Mouse (Mus musculus): ENCODE measurements around the gene Por.
A peak's percentile ranks its signal among the peaks of the same experiment; 100 is the strongest.

Gene Por

GRCm38 (mm10) chr5:135657128-135657527 is 12.7 kb upstream of the Por start:
- no peak for DNase-seq (ENCODE audit: low spot score)

DNA sequence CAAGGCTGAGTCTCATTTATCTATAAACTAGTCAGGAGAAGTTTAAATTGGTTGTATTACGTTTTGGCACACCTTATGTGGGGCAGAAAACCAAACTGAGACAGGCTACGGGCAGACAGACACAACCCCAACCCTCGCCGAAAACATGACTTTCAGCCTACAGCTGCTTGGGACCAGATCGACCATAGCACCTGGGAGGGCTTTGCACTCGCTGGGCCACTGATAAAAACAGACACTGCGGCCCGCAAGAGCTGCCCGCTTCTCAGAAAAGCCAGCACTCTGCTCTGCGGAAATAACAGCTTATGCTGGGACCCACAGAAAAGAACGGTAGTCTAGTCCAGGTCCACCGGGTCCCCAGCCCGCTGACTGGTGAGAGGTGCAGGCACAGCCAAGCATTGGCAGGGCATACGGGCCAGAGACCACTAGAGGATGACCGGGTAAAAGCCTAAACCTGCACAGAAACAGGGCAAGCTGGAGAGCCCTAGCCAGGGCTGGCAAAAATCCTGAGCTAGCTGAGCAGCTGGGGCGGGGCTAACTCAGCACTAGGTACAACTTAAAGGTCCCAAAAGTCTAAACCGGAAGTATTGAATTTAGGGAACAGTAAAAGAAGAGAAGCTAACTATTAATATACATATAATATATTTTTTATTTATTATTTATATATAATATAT is 12.0 kb upstream of the Por start:
- no peak for DNase-seq (ENCODE audit: low spot score)

DNA sequence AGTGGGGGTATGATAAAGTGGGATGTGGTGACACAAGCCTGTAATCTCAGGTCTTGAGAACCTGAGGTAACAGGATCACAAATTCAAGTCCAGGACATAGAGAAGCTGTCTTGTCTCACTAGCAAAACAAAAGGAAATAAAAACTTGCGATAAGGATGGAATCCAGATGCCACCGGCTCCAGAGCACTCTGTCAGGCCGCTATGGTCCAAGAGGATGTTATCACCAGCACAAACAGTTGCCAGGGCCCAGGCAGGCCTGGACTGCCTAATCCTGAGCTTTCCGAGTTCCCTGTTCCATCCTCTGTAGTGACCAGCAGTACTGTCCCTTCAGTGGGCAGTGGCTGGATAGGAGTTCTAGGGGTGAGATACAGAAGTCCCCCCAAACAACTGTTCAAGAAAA is 9.9 kb upstream of the Por start:
- DNase-seq (ENCODE audit: low spot score): peak; percentile 86

GRCm38 (mm10) chr5:135660535-135660934 is 9.3 kb upstream of the Por start:
- no peak for DNase-seq (ENCODE audit: low spot score)

- no peak for DNase-seq (ENCODE audit: low spot score)
Observed at GRCm38 (mm10) chr5:135666890-135667289, 2.9 kb upstream of the Por start.

DNA sequence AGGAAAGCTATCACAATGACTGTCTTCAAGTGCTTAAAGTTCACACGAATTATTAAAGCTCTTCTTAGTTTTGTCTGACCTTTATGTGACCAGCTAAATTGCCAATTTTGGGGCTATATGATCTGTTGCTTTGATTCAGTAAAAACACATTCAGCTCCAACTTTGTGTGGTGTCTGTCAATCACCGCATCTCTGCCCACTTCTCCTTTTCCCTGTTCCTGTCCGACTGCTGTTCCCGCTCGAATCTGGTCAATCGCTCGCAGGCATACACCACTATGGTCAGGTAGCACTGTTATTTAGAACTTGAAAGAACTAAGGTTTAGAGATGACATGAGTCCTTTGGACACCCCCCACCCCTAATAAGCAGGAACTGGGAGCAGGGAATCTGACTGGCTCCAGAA is 1.8 kb upstream of the Por start:
- DNase-seq (ENCODE audit: low spot score): no peak

DNA sequence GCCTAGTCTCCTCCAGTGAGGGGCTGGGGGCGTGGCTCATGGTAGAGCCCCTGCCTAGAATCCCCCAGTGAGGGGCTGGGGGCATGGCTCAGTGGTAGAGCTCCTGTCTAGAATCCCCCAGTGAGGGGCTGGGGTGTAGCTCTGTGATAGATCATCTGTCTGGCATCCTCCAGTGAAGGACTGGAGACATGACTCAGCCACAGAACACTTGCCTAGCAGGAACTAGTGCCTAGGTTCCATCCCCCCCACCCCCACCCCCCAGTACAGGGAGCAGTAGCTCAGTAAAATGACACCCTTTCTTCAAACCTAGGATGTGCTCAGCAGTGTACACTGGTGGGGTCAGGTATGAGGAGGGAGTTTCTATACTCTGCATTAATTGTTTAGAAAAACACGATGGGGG is 1.0 kb downstream of the Por start:
- DNase-seq (ENCODE audit: low spot score): no peak

- DNase-seq (ENCODE audit: low spot score): no peak
Observed at GRCm38 (mm10) chr5:135672509-135672908, 2.7 kb downstream of the Por start.

DNA sequence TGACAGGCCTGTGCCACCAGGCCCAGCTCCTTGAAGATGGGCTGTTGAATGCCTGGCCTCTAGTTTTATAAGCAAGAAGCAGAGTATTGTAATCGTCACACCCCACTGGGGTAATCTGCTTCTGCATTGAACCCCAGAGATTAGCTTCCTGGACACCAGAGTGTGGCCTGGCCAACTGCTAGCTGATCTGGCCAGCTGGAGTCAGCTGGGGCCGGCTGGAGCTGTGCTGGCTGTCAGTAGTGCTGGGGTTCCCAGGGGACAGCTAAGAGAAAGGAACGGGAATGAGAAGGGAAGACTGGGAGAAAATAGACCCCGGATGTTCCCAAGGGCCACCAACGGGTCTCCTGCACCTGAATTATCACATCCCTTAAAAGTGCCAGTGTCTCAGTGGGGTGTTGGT is 3.1 kb downstream of the Por start:
- peak; percentile 59 for DNase-seq (ENCODE audit: low spot score)

- DNase-seq (ENCODE audit: low spot score): no peak
Observed at GRCm38 (mm10) chr5:135674349-135674775, 4.5 kb downstream of the Por start.

DNA sequence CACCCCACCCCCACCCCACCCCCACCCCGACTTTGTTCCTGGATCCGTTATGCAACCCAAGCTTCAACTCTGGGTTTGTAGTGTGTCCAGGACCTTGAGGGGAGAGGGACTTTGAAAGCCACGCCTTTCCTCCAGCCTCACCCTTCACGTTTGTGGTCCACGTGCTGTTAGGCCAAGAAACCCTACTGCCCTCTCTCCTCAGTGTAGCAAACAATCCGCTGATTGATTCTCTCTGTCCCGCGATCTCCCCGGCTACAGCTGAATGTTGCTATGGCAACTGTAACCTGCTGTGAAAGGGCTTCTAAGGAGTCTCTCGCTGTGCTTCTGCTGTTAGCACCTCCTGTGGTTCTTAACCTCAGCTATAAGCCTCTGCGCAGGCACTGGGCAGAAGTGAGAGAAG is 5.0 kb downstream of the Por start:
- DNase-seq (ENCODE audit: low spot score): peak; percentile 60

DNA sequence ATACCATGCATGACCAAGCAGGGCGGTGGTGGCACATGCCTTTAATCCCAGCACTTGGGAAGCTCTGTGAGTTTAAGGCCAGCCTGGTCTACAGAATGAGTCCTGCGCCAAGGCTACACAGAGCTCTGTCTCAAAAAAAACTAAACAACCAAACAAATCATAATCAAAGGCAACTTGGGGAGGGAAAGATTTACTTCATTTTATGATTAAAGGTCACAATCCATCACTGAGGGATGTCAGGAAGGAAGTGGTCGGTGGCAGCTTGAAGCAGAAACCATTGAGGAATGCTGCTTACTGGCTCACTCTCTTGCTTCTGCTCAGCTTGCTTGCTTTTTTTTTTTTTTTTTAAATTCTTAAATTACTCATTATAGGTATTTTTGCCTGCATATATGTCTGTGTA is 6.9 kb downstream of the Por start:
- DNase-seq (ENCODE audit: low spot score): no peak

DNA sequence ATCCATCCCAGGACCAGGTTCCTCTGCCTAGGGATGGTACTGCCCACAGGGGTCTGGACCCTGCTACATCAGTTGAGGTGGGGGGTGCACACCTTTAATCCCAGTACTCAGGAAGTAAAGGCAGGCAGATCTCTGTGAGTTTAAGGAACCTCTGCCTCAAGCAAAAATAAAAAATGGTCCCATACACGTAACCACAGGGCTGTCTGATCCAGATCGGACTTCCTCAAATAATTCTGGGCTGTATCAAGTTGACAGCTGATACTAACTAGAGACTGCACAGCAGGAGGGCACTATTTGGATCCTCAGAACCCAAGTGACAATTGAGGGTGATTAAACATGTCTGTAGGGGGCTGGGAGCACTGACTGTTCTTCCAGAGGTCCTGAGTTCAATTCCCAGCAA is 7.4 kb downstream of the Por start:
- no peak for DNase-seq (ENCODE audit: low spot score)

DNA sequence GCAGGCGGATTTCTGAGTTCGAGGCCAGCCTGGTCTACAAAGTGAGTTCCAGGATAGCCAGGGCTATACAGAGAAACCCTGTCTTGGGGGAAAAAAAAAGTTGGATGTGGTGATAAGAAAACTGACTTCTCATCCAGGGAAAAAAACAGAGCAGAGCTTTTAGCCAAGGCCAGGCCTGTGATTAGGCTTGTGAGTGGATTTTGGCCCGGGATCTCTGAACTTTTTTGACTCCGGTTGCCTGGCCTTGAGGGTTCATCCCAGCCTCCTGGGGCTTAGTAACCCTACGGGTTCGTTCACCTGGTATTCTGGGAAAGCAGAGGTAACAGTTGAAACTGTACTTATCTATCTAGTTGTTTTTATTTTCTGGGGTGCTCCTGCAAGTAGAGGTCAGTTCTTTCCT is 8.6 kb downstream of the Por start:
- no peak for DNase-seq (ENCODE audit: low spot score)

DNA sequence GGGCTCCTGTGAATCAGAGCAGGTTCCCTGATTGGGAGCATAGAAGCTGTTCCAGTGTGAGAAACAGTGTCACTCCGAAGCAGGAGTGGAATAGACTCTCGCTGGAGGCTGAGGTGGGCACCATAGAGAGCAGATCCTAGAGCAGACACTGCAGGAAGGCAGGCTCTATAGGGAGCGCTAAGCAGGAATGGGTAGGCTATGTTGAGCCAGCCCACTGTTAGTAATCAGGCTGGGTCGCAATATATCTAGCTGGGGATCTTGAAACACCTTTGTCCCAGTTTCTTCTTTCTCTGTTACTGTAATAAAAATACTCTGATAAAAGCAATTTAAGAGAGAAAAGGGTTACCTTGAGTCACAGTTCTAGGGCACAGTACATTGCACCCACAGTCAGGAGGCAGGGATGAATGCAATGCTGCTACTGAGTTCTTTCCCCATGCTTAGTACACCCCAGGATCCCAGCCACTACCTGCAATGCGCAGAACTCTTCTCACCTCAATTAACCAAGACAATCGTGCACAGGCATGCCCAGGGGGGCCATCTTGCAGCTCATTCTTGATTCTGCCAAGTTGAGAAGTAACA is 11.2 kb downstream of the Por start:
- DNase-seq (ENCODE audit: low spot score): no peak

GRCm38 (mm10) chr5:135682009-135682408 is 12.2 kb downstream of the Por start:
- no peak for DNase-seq (ENCODE audit: low spot score)

DNA sequence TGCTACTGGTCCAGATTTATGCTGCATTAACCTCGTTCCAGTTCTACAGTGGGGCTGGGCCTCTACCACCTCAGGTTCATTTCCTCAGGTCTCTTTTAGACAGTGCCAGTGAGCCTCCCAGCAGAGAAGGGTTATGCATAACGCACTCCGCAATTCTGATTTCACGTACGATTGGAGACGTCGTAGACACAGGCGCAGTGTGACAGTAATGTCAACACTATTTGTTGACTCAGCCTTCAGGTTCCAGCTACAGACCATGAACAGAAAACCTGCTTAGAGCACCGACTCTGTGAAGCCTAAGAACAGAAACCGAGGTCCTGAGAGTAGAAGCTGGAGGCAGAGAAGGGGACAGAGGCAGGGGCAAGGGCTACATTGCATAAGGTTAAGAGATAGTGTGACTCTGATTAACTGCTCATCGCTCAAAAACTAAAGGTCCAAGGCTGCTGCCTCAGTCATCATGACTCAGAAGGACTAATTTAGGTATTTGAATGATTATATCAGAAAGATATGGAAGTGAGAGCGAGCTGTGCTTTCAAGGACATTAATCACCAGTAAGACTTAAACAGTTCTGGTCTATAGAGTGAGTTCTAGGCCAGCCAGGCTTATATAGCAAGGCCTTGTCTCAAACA is 13.2 kb downstream of the Por start:
- DNase-seq (ENCODE audit: low spot score): no peak

DNA sequence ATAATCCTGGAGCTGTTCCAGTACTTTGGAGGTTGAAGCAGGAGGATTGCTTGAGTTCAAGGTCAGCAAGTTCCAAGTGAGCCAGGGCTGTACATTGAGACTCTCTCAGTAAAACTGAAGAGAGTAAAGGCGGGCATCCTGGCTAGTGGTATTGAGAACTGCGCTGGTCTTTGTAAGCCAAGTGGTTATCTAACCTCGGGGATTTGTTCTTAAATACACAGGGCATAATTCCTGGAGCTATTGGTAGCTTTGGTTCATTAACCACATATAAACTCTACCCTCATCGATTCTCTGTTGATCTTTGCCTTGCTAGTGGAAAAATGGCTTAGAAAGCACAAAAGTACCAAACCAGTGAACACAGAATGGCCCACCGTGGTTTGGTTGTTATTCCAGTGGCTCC is 20.6 kb downstream of the Por start:
- no peak for DNase-seq (ENCODE audit: low spot score)

- DNase-seq (ENCODE audit: low spot score): no peak
Observed at GRCm38 (mm10) chr5:135691266-135691665, 21.4 kb downstream of the Por start.

GRCm38 (mm10) chr5:135693281-135693853 is 23.5 kb downstream of the Por start:
- DNase-seq (ENCODE audit: low spot score): no peak

DNA sequence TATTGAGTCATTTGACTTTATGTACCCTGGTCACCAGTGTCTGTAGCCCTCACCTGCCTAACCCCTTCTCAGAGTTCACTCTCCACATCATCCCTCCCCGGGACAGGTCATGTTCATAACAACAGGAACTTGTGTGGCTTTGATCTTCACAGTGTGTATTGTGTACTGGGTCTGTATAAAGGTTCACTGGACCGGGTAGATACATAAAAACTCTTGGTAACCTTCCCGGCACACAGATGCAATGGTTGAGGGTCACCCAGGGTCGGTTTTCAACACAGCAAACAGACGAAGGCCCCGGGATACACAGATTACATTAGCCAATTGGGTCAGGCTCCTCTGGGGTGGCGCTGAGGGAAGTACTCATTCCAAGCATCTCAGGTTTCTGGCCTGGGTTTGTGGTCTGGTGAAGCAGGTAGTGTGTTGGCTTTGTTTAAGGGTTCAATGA is 25.5 kb downstream of the Por start:
- no peak for DNase-seq (ENCODE audit: low spot score)

- peak; percentile 81 for DNase-seq (ENCODE audit: low spot score)
Observed at GRCm38 (mm10) chr5:135697711-135698111, 27.9 kb downstream of the Por start.

GRCm38 (mm10) chr5:135701601-135702000 is 31.8 kb downstream of the Por start:
- no peak for DNase-seq (ENCODE audit: low spot score)
